Mouse (Mus musculus) hindbrain, embryonic 12.5 days (tissue): ENCODE data around the gene Hist1h2af. TPM values are rescaled to one million over a fixed set of nuclear protein-coding genes. Genes with fewer than 3 reads are reported as not detected.
"Not testable (repeated sequence)": the region's sequence is repeated elsewhere in the genome, so short reads cannot be mapped to it uniquely, and the experiment has no call there.

ENCODE experiments used
- ATAC-seq: fragments of 200-750 bp; cut with Nextera tagmentation; 2 replicates; pipeline ENCODE4 v1.8.0; 2017; ENCODE audit warnings: moderate TSS enrichment; ENCODE audit not compliant: low FRiP score
- H3K27ac ChIP-seq: fragments of 300-500 bp; sonication (generic); 2 replicates; pipeline ENCODE4 v1.5.1; 2016; ENCODE audit warnings: mild to moderate bottlenecking
- H3K27me3 ChIP-seq: fragments of 300-500 bp; sonication (generic); 2 replicates; pipeline ENCODE4 v1.6.1; 2016; ENCODE audit warnings: mild to moderate bottlenecking
- H3K36me3 ChIP-seq: fragments of 300-500 bp; sonication (generic); 2 replicates; pipeline ENCODE4 v1.6.1; 2016; ENCODE audit warnings: mild to moderate bottlenecking
- H3K4me1 ChIP-seq: fragments of 300-500 bp; sonication (generic); 2 replicates; pipeline ENCODE4 v1.6.1; 2016
- H3K4me2 ChIP-seq: fragments of 300-500 bp; sonication (generic); replicated peaks from 2 replicates; pipeline ENCODE4 v1.6.1; 2016; ENCODE audit warnings: mild to moderate bottlenecking
- H3K4me3 ChIP-seq: fragments of 300-500 bp; sonication (generic); 2 replicates; pipeline ENCODE4 v1.5.1; 2016; ENCODE audit warnings: mild to moderate bottlenecking
- H3K9ac ChIP-seq: fragments of 300-500 bp; sonication (generic); 2 replicates; pipeline ENCODE4 v1.6.1; 2016; ENCODE audit warnings: mild to moderate bottlenecking, moderate library complexity
- H3K9me3 ChIP-seq: fragments of 300-500 bp; sonication (generic); replicated peaks from 2 replicates; pipeline ENCODE4 v1.6.1; 2016; ENCODE audit warnings: mild to moderate bottlenecking
- WGBS: fragments of 180-500 bp; shearing (Covaris S2); methylation state at CpG from one replicate; pipeline ENCODE4 v1.1.7; 2016; 5-methylcytosine and 5-hydroxymethylcytosine counted together
- polyA plus RNA-seq: library from polyadenylated mRNA; unstranded; fragments of >200 nt; fragmentation: Nextera tagmentation; extraction: Ambion mirVana; gene quantifications from 2 replicates; pipeline ENCODE4 v1.2.1, GENCODE M21; 2016

Hist1h2af gene
- 5.2 TPM in 1 of 2 replicates, not detected in the other for polyA plus RNA-seq

GRCm38 (mm10) chr13:23533560-23534367 lies at the start of gene Hist1h2af:
Hist1h2af (plus strand) TSS chr13:23533906.
- H3K4me1 ChIP-seq, result peaks cover 32% of the 10 kb centered on the region
- not testable (repeated sequence) for H3K27me3 ChIP-seq, H3K9me3 ChIP-seq, H3K36me3 ChIP-seq
- peak within 1 kb of the TSS; percentile 51 for H3K4me3 ChIP-seq
- ATAC-seq, result peak; percentile 38
- H3K9ac ChIP-seq, result peak within 1 kb of the TSS; percentile 36
- under 1% methylated on average over 30 of the region's 53 CpGs for WGBS
- peak within 1 kb of the TSS; percentile 97 for H3K27ac ChIP-seq
- H3K4me2 ChIP-seq, result peak within 1 kb of the TSS; percentile 76

- ATAC-seq, result no peak
- Histone ChIP-seq H3K36me3 (no peaks in the 10 kb centered on the region), H3K4me1 (peaks cover 3% of the 10 kb centered on the region; the same call in 1 of the 2 replicates), H3K9ac (no peak overlapping the region), H3K4me2 (no peak overlapping the region), H3K4me3 (no peak overlapping the region), H3K9me3 (no peaks in the 10 kb centered on the region), H3K27me3 (0 out of 2 replicates have a peak, but pooled peaks cover 4% of the 10 kb centered on the region), H3K27ac (no peak overlapping the region)
- 53% methylated on average over 5 of the region's 5 CpGs for WGBS
Observed at GRCm38 (mm10) chr13:23485271-23485670, 48.4 kb upstream of the Hist1h2af start.

- Histone ChIP-seq H3K27me3 (peaks cover 4% of the 10 kb centered on the region; the same call in 1 of the 2 replicates), H3K36me3 (no peaks in the 10 kb centered on the region), H3K4me1 (peaks cover 8% of the 10 kb centered on the region), H3K4me2 (peak within 1 kb of the TSS; percentile 54), H3K9ac (peak within 1 kb of the TSS; percentile 39; the same call in 1 of the 2 replicates), H3K27ac (no peak within 1 kb of the TSS), H3K9me3 (no peaks in the 10 kb centered on the region), H3K4me3 (peak within 1 kb of the TSS; percentile 21)
- peak; percentile 94 for ATAC-seq
- WGBS, result 5% methylated on average over 13 of the region's 14 CpGs
Observed at GRCm38 (mm10) chr13:23488400-23489322, 45.0 kb upstream of the Hist1h2af start, which contains the start of gene Btn2a2. Btn2a2 (minus strand) TSS chr13:23488857.

GRCm38 (mm10) chr13:23490863-23491262 lies 42.8 kb upstream of the Hist1h2af start:
- H3K9me3 ChIP-seq, result no peaks in the 10 kb centered on the region

GRCm38 (mm10) chr13:23491263-23491662 lies 42.4 kb upstream of the Hist1h2af start:
- ATAC-seq, result no peak
- Histone ChIP-seq H3K4me3 (no peak overlapping the region), H3K9ac (no peak overlapping the region), H3K9me3 (no peaks in the 10 kb centered on the region), H3K36me3 (no peaks in the 10 kb centered on the region), H3K4me1 (peaks cover 8% of the 10 kb centered on the region), H3K27ac (no peak overlapping the region), H3K4me2 (no peak overlapping the region), H3K27me3 (peaks cover 4% of the 10 kb centered on the region; the same call in 1 of the 2 replicates)
- 8% methylated on average over 1 of the region's 1 CpGs for WGBS

More at GRCm38 (mm10) chr13:23490863-23491262, 42.8 kb upstream of the Hist1h2af start:
- Histone ChIP-seq H3K9ac (no peak overlapping the region), H3K27me3 (peaks cover 4% of the 10 kb centered on the region; the same call in 1 of the 2 replicates), H3K4me1 (peaks cover 8% of the 10 kb centered on the region), H3K4me2 (no peak overlapping the region), H3K36me3 (no peaks in the 10 kb centered on the region), H3K4me3 (no peak overlapping the region), H3K27ac (no peak overlapping the region)
- WGBS, result 72% methylated on average over 1 of the region's 1 CpGs
- no peak for ATAC-seq

- H3K9me3 ChIP-seq, result no peaks in the 10 kb centered on the region
- H3K27ac ChIP-seq, result no peak overlapping the region
- H3K9ac ChIP-seq, result 0 out of 2 replicates have a peak overlapping the region, but pooled peaks have one; percentile 18
- no peak for ATAC-seq
- H3K4me3 ChIP-seq, result peak overlapping the region; percentile 20
- H3K4me1 ChIP-seq, result peaks cover 8% of the 10 kb centered on the region
- H3K4me2 ChIP-seq, result peak overlapping the region; percentile 45
- peaks cover 4% of the 10 kb centered on the region; the same call in 1 of the 2 replicates for H3K27me3 ChIP-seq
- H3K36me3 ChIP-seq, result no peaks in the 10 kb centered on the region
- WGBS, result 2% methylated on average over 14 of the region's 14 CpGs
Observed at GRCm38 (mm10) chr13:23491990-23492389, 41.7 kb upstream of the Hist1h2af start.

- no peaks in the 10 kb centered on the region for H3K9me3 ChIP-seq
- no peak overlapping the region for H3K4me2 ChIP-seq
- 76% methylated on average over 6 of the region's 6 CpGs for WGBS
Observed at GRCm38 (mm10) chr13:23495526-23495925, 38.2 kb upstream of the Hist1h2af start.

GRCm38 (mm10) chr13:23497656-23498321 lies 35.9 kb upstream of the Hist1h2af start:
- Histone ChIP-seq H3K4me1 (peaks cover 6% of the 10 kb centered on the region; the same call in 1 of the 2 replicates), H3K4me2 (peak overlapping the region; percentile 44), H3K9me3 (no peaks in the 10 kb centered on the region), H3K27ac (no peak overlapping the region), H3K36me3 (no peaks in the 10 kb centered on the region), H3K9ac (no peak overlapping the region), H3K4me3 (peak overlapping the region; percentile 24; the same call in 1 of the 2 replicates), H3K27me3 (peaks cover 11% of the 10 kb centered on the region)
- WGBS, result 2% methylated on average over 19 of the region's 19 CpGs
- no peak for ATAC-seq

More at GRCm38 (mm10) chr13:23495526-23495925, 38.2 kb upstream of the Hist1h2af start:
- Histone ChIP-seq H3K27me3 (peaks cover 8% of the 10 kb centered on the region), H3K36me3 (no peaks in the 10 kb centered on the region), H3K4me1 (peaks cover 11% of the 10 kb centered on the region), H3K4me3 (no peak overlapping the region), H3K9ac (no peak overlapping the region), H3K27ac (no peak overlapping the region)
- no peak for ATAC-seq

GRCm38 (mm10) chr13:23498653-23499052 lies 35.1 kb upstream of the Hist1h2af start:
- H3K27me3 ChIP-seq, result peaks cover 11% of the 10 kb centered on the region
- no peak overlapping the region for H3K27ac ChIP-seq
- H3K4me1 ChIP-seq, result peaks cover 6% of the 10 kb centered on the region; the same call in 1 of the 2 replicates
- no peaks in the 10 kb centered on the region for H3K36me3 ChIP-seq
- H3K9me3 ChIP-seq, result no peaks in the 10 kb centered on the region
- 5% methylated on average over 10 of the region's 10 CpGs for WGBS
- peak overlapping the region; percentile 24 for H3K4me3 ChIP-seq
- H3K4me2 ChIP-seq, result peak overlapping the region; percentile 44
- ATAC-seq, result no peak
- no peak overlapping the region for H3K9ac ChIP-seq

GRCm38 (mm10) chr13:23499943-23500342 lies 33.8 kb upstream of the Hist1h2af start:
- peaks cover 11% of the 10 kb centered on the region for H3K27me3 ChIP-seq
- no peak for ATAC-seq
- H3K9me3 ChIP-seq, result no peaks in the 10 kb centered on the region
- WGBS, result 5% methylated on average over 7 of the region's 7 CpGs
- peaks cover 6% of the 10 kb centered on the region; the same call in 1 of the 2 replicates for H3K4me1 ChIP-seq
- H3K4me2 ChIP-seq, result no peak overlapping the region
- no peak overlapping the region for H3K27ac ChIP-seq
- H3K4me3 ChIP-seq, result no peak overlapping the region
- H3K9ac ChIP-seq, result no peak overlapping the region
- H3K36me3 ChIP-seq, result no peaks in the 10 kb centered on the region

- Histone ChIP-seq H3K9ac (no peak overlapping the region), H3K4me2 (0 out of 2 replicates have a peak overlapping the region, but pooled peaks have one; percentile 2), H3K4me1 (peaks cover 7% of the 10 kb centered on the region; the same call in 1 of the 2 replicates), H3K9me3 (no peaks in the 10 kb centered on the region), H3K4me3 (no peak overlapping the region), H3K36me3 (no peaks in the 10 kb centered on the region), H3K27me3 (peaks cover 11% of the 10 kb centered on the region), H3K27ac (no peak overlapping the region)
- WGBS, result under 1% methylated on average over 17 of the region's 17 CpGs
- ATAC-seq, result peak; percentile 69; the same call in 1 of the 2 replicates
Observed at GRCm38 (mm10) chr13:23500424-23501200, 33.1 kb upstream of the Hist1h2af start.
